Mouse (Mus musculus) kidney, postnatal 4 days (tissue): ENCODE data around the gene Pgap3.
A peak's percentile ranks its signal among the peaks of the same experiment; 100 is the strongest.
"Not testable (repeated sequence)": the region's sequence is repeated elsewhere in the genome, so short reads cannot be mapped to it uniquely, and the experiment has no call there.

Experiments
- DNase-seq, 2 experiments: peaks; one replicate each; pipeline ENCODE4 v3.0.0; 2021; ENCODE audit warnings: mixed read lengths in 2 of 2

Pgap3 gene

GRCm38 (mm10) chr11:98412273-98412796 is 12.0 kb upstream of the Pgap3 start, which contains the start of gene Erbb2:
TSS of gene Erbb2 (plus strand) at chr11:98412470.
- peak; percentile 91 to 95 for DNase-seq

GRCm38 (mm10) chr11:98409341-98409822 is 9.1 kb upstream of the Pgap3 start:
- DNase-seq, result peak; percentile 78 to 85

- peak; percentile 75 to 86 for DNase-seq
These were observed 8.6 kb upstream of the Pgap3 start for GRCm38 (mm10) chr11:98408872-98409271.

- DNase-seq, result no peak
These were observed 6.3 kb upstream of the Pgap3 start for GRCm38 (mm10) chr11:98406621-98407020.

GRCm38 (mm10) chr11:98400816-98401215 is 526 bp upstream of the Pgap3 start:
- DNase-seq, result peak; percentile 49 to 68

GRCm38 (mm10) chr11:98397946-98398345 is 2.3 kb downstream of the Pgap3 start:
- DNase-seq, result no peak

- DNase-seq, result peak; percentile 67 to 77
These were observed 5.2 kb downstream of the Pgap3 start for GRCm38 (mm10) chr11:98395041-98395440.

- peak in 1 of 2 experiments; percentile 42 for DNase-seq
These were observed 6.0 kb downstream of the Pgap3 start for GRCm38 (mm10) chr11:98394301-98394700.

GRCm38 (mm10) chr11:98393317-98393716 is 7.0 kb downstream of the Pgap3 start:
- peak; percentile 68 to 74 for DNase-seq

GRCm38 (mm10) chr11:98392645-98393044 is 7.6 kb downstream of the Pgap3 start:
- DNase-seq, result peak in 1 of 2 experiments; percentile 15

GRCm38 (mm10) chr11:98392034-98392433 is 8.3 kb downstream of the Pgap3 start:
- no peak for DNase-seq

GRCm38 (mm10) chr11:98390141-98390540 is 10.1 kb downstream of the Pgap3 start:
- no peak for DNase-seq

- DNase-seq, result peak; percentile 73 to 82
These were observed 11.0 kb downstream of the Pgap3 start for GRCm38 (mm10) chr11:98389221-98389780.

GRCm38 (mm10) chr11:98388282-98388681 is 12.0 kb downstream of the Pgap3 start:
- DNase-seq, result peak in 1 of 2 experiments; percentile 19

GRCm38 (mm10) chr11:98387056-98387577 is 13.2 kb downstream of the Pgap3 start:
- DNase-seq, result no peak

GRCm38 (mm10) chr11:98386596-98386995 is 13.7 kb downstream of the Pgap3 start:
- peak in 1 of 2 experiments; percentile 25 for DNase-seq

GRCm38 (mm10) chr11:98385638-98386585 is 14.4 kb downstream of the Pgap3 start, which contains the start of gene Pnmt:
TSS of gene Pnmt (plus strand) at chr11:98386450.
- no peak for DNase-seq

- no peak for DNase-seq
These were observed 15.3 kb downstream of the Pgap3 start for GRCm38 (mm10) chr11:98384721-98385637.

- DNase-seq, result no peak
These were observed 16.1 kb downstream of the Pgap3 start for GRCm38 (mm10) chr11:98384216-98384615.

- no peak for DNase-seq
These were observed 16.8 kb downstream of the Pgap3 start, which contains the start of gene Tcap for GRCm38 (mm10) chr11:98383261-98384030. TSS of gene Tcap (plus strand) at chr11:98383811.

GRCm38 (mm10) chr11:98382405-98382804 is 17.9 kb downstream of the Pgap3 start:
- DNase-seq, result not testable (repeated sequence)
